Mouse (Mus musculus): ENCODE data around the gene Ctnna3. TPM values are rescaled to one million over a fixed set of nuclear protein-coding genes. Genes with fewer than 3 reads are reported as not detected.
A peak's percentile ranks its signal among the peaks of the same experiment; 100 is the strongest.

The Ctnna3 gene
- polyA plus RNA-seq, 2 experiments, result 0.78 to 0.89 TPM

DNA sequence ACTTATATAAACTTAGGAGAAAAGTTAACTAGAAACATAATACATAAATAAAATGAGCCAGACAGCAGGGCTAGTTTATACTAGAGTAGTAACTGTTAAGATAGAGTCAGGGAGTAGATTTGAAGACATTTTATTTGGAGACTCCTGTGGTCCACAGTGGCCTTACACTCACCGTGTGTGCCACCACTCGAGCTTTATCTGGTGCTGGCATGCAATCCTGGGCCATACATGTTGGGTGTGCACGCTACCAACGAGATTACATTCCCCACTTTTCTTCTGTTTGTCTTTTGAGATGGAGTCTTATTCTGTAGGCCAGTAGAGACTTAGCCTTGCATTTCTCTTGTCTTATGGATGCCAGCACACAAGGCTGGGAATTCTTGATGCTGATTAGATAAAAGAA lies 24.0 kb downstream of the Ctnna3 start:
- TF ChIP-seq POLR2A (IDR thresholded peaks at IDR 0.05; ENCODE audit: borderline replicate concordance, extremely low read depth, insufficient read depth, insufficient read length), result no peak
- Histone ChIP-seq H3K4me1 (ENCODE audit: control insufficient read depth, insufficient read depth, low read length) (no peaks in the 10 kb centered on the region), H3K27me3 (ENCODE audit: control insufficient read depth, insufficient read depth, low read length) (no peaks in the 10 kb centered on the region), H3K4me3 (replicated peaks; ENCODE audit: low read length) (no peak overlapping the region), H3K27ac (replicated peaks; ENCODE audit: low read depth, low read length) (no peak overlapping the region), H3K4me2 (replicated peaks; ENCODE audit: low read depth, low read length, severe bottlenecking) (no peak overlapping the region), H3K9ac (ENCODE audit: low read depth, low read length, severe bottlenecking) (no peak overlapping the region), H3K9me3 (ENCODE audit: control insufficient read depth, low read length) (no peaks in the 10 kb centered on the region), H3K36me3 (ENCODE audit: control insufficient read depth, insufficient read depth, low read length) (no peaks in the 10 kb centered on the region)
- 87% methylated on average over 4 of the region's 4 CpGs for WGBS
- DNase-seq (ENCODE audit: low spot score) (no peak), ATAC-seq (ENCODE audit: low FRiP score, low read depth) (no peak)

DNA sequence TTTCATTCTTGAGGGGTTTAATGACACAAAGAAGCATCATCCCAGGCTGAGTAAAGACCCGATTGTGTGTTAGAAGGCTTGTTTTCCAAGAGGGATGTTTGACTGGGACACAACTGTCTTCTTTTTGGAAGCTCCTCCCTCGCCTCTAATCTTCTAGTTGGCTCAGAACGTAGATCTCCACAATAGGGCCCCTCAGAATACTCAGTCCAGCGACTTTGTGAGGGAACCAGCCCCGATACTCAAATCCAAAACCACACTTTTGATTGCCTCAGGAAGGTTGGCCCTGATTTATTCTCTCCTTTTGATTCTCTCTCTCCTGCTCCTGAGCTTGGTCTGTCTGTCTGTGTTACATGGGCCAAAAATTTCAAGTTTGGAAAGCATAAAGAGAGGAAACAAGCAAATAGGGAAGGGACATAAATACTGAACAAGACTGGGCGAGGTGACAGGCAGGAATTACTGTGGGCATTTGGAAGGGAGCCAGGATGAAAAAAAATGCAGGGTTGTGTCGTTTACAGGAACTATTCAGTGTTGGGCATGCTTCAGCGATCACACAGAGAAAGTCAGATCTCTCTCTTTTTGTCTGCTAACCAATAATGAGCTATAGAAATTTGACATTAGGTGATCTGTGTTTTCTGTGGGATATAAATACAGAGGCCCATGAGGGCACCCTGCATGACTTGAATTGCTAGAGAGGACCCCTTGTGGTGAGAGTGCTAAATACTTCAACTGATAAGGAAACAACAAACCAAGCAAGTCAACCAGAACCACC lies 25.4 kb downstream of the Ctnna3 start:
- DNase-seq (ENCODE audit: low spot score), result peak; percentile 39

DNA sequence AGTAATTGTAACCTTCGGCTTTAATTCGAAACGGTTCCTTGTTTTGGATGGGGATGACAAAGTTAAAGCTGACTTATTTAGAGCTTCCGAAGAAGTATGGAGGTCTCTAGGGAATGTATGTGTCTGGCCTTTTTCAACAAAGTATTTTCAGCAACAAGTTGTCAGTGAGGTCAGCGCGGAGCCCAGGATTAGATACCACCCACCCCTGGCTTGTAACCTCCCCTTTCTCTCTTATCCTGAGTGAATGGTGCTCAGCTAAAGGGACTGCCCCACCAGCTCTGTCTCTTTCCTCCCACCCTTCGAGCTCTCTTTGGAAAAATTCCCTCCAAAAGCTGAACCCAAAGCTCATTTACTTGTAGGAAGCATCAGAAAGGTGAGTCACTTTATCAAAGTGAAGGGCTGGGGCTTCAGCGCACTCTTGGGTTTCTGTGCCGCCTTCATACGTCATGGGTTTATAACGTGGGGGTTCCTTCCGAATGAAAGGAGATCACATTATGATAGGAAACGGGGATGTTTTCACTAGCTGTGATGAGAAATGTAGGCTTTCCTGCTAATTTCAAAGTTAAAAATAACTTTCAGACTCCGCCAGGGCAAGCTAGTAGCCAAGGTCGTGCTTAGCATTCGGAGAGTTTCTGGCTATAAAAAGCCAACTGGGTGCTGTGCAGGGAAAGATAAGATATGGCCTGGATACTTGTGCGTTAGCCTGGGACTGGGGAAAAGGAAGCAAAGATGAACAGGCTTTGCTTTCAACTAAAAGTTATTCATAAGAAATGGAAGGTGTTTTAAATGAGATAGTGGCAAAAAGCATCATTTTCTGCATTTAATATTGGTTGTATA lies 27.6 kb downstream of the Ctnna3 start:
- H3K36me3 ChIP-seq (ENCODE audit: control insufficient read depth, insufficient read depth, low read length), result no peaks in the 10 kb centered on the region
- H3K27ac ChIP-seq (replicated peaks; ENCODE audit: low read depth, low read length), result no peak overlapping the region
- DNase-seq (ENCODE audit: low spot score), result no peak
- H3K27me3 ChIP-seq (ENCODE audit: control insufficient read depth, insufficient read depth, low read length), result no peaks in the 10 kb centered on the region
- H3K4me2 ChIP-seq (replicated peaks; ENCODE audit: low read depth, low read length, severe bottlenecking), result no peak overlapping the region
- WGBS, result 65% methylated on average over 17 of the region's 17 CpGs
- TF ChIP-seq POLR2A (IDR thresholded peaks at IDR 0.05; ENCODE audit: borderline replicate concordance, extremely low read depth, insufficient read depth, insufficient read length), result no peak
- H3K4me1 ChIP-seq (ENCODE audit: control insufficient read depth, insufficient read depth, low read length), result no peaks in the 10 kb centered on the region
- H3K4me3 ChIP-seq (replicated peaks; ENCODE audit: low read length), result no peak overlapping the region
- ATAC-seq (ENCODE audit: low FRiP score, low read depth), result no peak
- H3K9ac ChIP-seq (ENCODE audit: low read depth, low read length, severe bottlenecking), result no peak overlapping the region
- no peaks in the 10 kb centered on the region for H3K9me3 ChIP-seq (ENCODE audit: control insufficient read depth, low read length)

More for the DNA sequence above, 25.4 kb downstream of the Ctnna3 start:
- Histone ChIP-seq H3K4me1 (ENCODE audit: control insufficient read depth, insufficient read depth, low read length) (no peaks in the 10 kb centered on the region), H3K27ac (replicated peaks; ENCODE audit: low read depth, low read length) (no peak overlapping the region), H3K4me3 (replicated peaks; ENCODE audit: low read length) (no peak overlapping the region), H3K36me3 (ENCODE audit: control insufficient read depth, insufficient read depth, low read length) (no peaks in the 10 kb centered on the region), H3K27me3 (ENCODE audit: control insufficient read depth, insufficient read depth, low read length) (no peaks in the 10 kb centered on the region), H3K9ac (ENCODE audit: low read depth, low read length, severe bottlenecking) (no peak overlapping the region), H3K9me3 (ENCODE audit: control insufficient read depth, low read length) (no peaks in the 10 kb centered on the region), H3K4me2 (replicated peaks; ENCODE audit: low read depth, low read length, severe bottlenecking) (no peak overlapping the region)
- TF ChIP-seq POLR2A (IDR thresholded peaks at IDR 0.05; ENCODE audit: borderline replicate concordance, extremely low read depth, insufficient read depth, insufficient read length), result no peak
- WGBS, result 58% methylated on average over 8 of the region's 8 CpGs
- no peak for ATAC-seq (ENCODE audit: low FRiP score, low read depth)

DNA sequence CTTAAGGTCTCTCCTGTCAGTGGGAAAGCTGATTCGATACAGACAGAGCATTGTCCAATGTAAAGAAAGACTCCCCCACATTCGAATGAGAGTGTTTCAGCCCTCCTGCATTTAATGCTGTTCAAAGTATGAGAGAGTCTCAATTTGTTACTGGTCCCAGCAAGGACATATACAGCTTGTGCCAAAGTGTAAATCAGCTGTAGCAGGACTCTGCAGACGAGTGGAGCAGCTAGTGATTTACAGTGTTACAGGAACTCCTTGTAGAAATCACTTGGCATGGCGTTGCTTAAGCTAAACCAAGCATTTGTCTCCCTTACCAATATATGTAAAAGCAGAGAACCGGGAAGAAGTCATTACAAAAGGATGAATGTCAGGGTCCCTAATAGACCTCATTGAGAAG lies 31.0 kb downstream of the Ctnna3 start:
- H3K4me2 ChIP-seq (replicated peaks; ENCODE audit: low read depth, low read length, severe bottlenecking), result no peak overlapping the region
- DNase-seq (ENCODE audit: low spot score) (no peak), ATAC-seq (ENCODE audit: low FRiP score, low read depth) (no peak)
- H3K4me1 ChIP-seq (ENCODE audit: control insufficient read depth, insufficient read depth, low read length), result no peaks in the 10 kb centered on the region
- no peaks in the 10 kb centered on the region for H3K27me3 ChIP-seq (ENCODE audit: control insufficient read depth, insufficient read depth, low read length)
- H3K4me3 ChIP-seq (replicated peaks; ENCODE audit: low read length), result no peak overlapping the region
- no peak for TF ChIP-seq POLR2A (IDR thresholded peaks at IDR 0.05; ENCODE audit: borderline replicate concordance, extremely low read depth, insufficient read depth, insufficient read length)
- WGBS, result 61% methylated on average over 5 of the region's 5 CpGs
- no peak overlapping the region for H3K27ac ChIP-seq (replicated peaks; ENCODE audit: low read depth, low read length)
- H3K36me3 ChIP-seq (ENCODE audit: control insufficient read depth, insufficient read depth, low read length), result no peaks in the 10 kb centered on the region
- no peaks in the 10 kb centered on the region for H3K9me3 ChIP-seq (ENCODE audit: control insufficient read depth, low read length)
- no peak overlapping the region for H3K9ac ChIP-seq (ENCODE audit: low read depth, low read length, severe bottlenecking)

DNA sequence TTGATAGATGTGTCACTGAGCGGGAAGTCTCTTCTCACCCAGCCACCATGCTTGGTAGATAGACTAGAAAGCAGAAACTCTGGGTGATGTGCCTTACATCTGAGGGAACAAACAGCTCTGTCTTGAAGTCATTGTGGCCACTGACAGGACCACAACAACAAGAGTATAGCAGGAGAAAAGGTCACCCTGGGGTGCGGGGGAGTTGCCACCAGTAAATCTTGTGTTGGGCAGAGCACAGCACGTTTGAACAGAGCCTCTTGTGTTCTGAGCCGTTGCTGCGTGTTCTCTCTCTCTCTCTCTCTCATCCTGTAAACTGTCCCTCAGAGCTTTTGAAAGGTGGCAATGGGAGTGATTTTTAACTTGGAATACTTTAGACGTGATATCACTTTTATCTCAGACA lies 42.6 kb downstream of the Ctnna3 start:
- 56% methylated on average over 6 of the region's 6 CpGs for WGBS
- H3K27ac ChIP-seq (replicated peaks; ENCODE audit: low read depth, low read length), result no peak overlapping the region
- no peak overlapping the region for H3K9ac ChIP-seq (ENCODE audit: low read depth, low read length, severe bottlenecking)
- H3K4me2 ChIP-seq (replicated peaks; ENCODE audit: low read depth, low read length, severe bottlenecking), result no peak overlapping the region
- ATAC-seq (ENCODE audit: low FRiP score, low read depth) (no peak), DNase-seq (ENCODE audit: low spot score) (no peak)
- no peaks in the 10 kb centered on the region for H3K9me3 ChIP-seq (ENCODE audit: control insufficient read depth, low read length)
- H3K36me3 ChIP-seq (ENCODE audit: control insufficient read depth, insufficient read depth, low read length), result no peaks in the 10 kb centered on the region
- H3K27me3 ChIP-seq (ENCODE audit: control insufficient read depth, insufficient read depth, low read length), result no peaks in the 10 kb centered on the region
- no peak for TF ChIP-seq POLR2A (IDR thresholded peaks at IDR 0.05; ENCODE audit: borderline replicate concordance, extremely low read depth, insufficient read depth, insufficient read length)
- no peaks in the 10 kb centered on the region; the same call in 1 of the 2 replicates for H3K4me1 ChIP-seq (ENCODE audit: control insufficient read depth, insufficient read depth, low read length)
- no peak overlapping the region for H3K4me3 ChIP-seq (replicated peaks; ENCODE audit: low read length)
